Mouse (Mus musculus) midbrain, embryonic 16.5 days (tissue): Measurements from ENCODE around the gene Aifm2. TPM values are rescaled to one million over a fixed set of nuclear protein-coding genes. Genes with fewer than 3 reads are reported as not detected.

Experiments
- microRNA-seq: library from miRNA; unstranded; fragments of <30 nt; microRNA quantifications from one replicate; pipeline ENCODE4, GENCODE M21; 2017
- polyA plus RNA-seq: library from polyadenylated mRNA; unstranded; fragments of >200 nt; fragmentation: Nextera tagmentation; extraction: Ambion mirVana; gene quantifications from 2 replicates; pipeline ENCODE4 v1.2.1, GENCODE M21; 2015

Aifm2 gene
- polyA plus RNA-seq, 1 experiment from 2014 or later, result 13.9 TPM

Small RNAs within 50 kb of the gene (microRNA-seq; reads per million reads assigned to microRNA genes)
- gene Mir5108, result not detected

Other genes with a start within 250 kb of the Aifm2 start
- gene Lrrc20, start 239.5 kb upstream of the Aifm2 start, polyA plus RNA-seq, result 14.6 and 15.7 TPM in 2 replicates
- gene Npffr1, start 119.8 kb upstream of the Aifm2 start, polyA plus RNA-seq, result 2.3 and 2.8 TPM in 2 replicates
- gene Ppa1, start 66.7 kb upstream of the Aifm2 start, polyA plus RNA-seq, result 214 and 221 TPM in 2 replicates
- 197 and 202 TPM in 2 replicates for gene Sar1a, start 35.0 kb upstream of the Aifm2 start, polyA plus RNA-seq
- 21.4 and 21.9 TPM in 2 replicates for gene Tysnd1, start 19.7 kb upstream of the Aifm2 start, polyA plus RNA-seq
- gene H2afy2, start 68.9 kb downstream of the Aifm2 start, polyA plus RNA-seq, result 296 and 334 TPM in 2 replicates